Mouse (Mus musculus): ENCODE measurements around the gene Srxn1. TPM values are rescaled to one million over a fixed set of nuclear protein-coding genes. Genes with fewer than 3 reads are reported as not detected.

Gene Srxn1
- polyA plus RNA-seq, 1 experiment, result 13.3 TPM

DNA sequence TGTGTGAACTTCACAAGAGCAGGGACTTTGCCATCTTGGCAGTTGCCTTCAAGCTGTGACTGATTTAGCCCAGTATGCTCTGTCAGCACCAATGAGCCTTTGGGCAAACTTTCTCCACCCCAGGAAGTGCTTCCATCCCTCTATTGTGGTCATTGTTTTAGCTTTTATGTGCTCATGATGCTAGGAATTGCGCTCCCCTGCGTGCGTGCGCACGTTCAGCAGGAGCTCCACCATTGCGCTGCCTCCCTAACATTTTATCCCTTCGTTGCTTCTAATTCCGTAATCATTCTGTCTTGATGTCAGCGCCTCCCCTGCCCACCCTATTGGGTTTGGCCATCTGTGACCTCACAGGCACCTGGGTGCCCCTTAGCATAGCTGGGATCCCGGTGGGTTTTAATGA, 1.3 kb downstream of the Srxn1 start:
- Histone ChIP-seq H3K4me1 (ENCODE audit: control insufficient read depth, insufficient read depth, insufficient read length) (peaks cover 9% of the 10 kb centered on the region; the same call in 1 of the 2 replicates), H3K27me3 (ENCODE audit: control insufficient read depth, insufficient read depth, low read length) (0 out of 2 replicates have a peak, but pooled peaks cover 3% of the 10 kb centered on the region), H3K27ac (ENCODE audit: insufficient read depth, low read length) (no peak overlapping the region), H3K4me3 (ENCODE audit: extremely low read depth, insufficient read depth, insufficient read length) (no peak overlapping the region), H3K36me3 (ENCODE audit: control insufficient read depth, insufficient read depth, low read length) (no peaks in the 10 kb centered on the region)
- 96% methylated on average over 10 of the region's 10 CpGs for WGBS
- TF ChIP-seq CTCF (IDR thresholded peaks at IDR 0.05; ENCODE audit: extremely low read depth, insufficient read depth, insufficient read length, insufficient replicate concordance) (no peak), POLR2A (IDR thresholded peaks at IDR 0.05; ENCODE audit: low read depth, low read length) (no peak)
- no peak for DNase-seq (ENCODE audit: low read depth in 1 of 2, low spot score in 2 of 2)

DNA sequence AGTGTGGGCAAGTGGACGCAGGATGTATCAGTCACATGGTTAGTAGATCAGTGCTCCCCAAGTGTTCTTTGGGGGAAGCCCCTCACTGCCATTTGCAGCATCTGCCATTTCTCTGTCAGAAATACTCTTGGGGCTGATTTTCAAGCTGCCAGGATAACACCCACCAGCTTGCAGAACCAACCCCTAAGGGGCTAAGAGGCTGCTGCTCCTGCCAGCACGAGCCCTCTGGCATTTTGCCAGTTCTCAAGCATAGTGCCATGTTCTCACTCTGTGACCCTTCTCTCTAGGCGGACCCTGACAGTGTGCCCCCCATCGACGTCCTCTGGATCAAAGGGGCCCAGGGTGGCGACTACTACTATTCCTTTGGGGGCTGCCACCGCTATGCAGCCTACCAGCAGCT, 3.4 kb downstream of the Srxn1 start:
- Histone ChIP-seq H3K4me1 (ENCODE audit: control insufficient read depth, insufficient read depth, insufficient read length) (peaks cover 9% of the 10 kb centered on the region; the same call in 1 of the 2 replicates), H3K27ac (ENCODE audit: insufficient read depth, low read length) (no peak overlapping the region), H3K4me3 (ENCODE audit: extremely low read depth, insufficient read depth, insufficient read length) (no peak overlapping the region), H3K27me3 (ENCODE audit: control insufficient read depth, insufficient read depth, low read length) (0 out of 2 replicates have a peak, but pooled peaks cover 3% of the 10 kb centered on the region), H3K36me3 (ENCODE audit: control insufficient read depth, insufficient read depth, low read length) (no peaks in the 10 kb centered on the region)
- TF ChIP-seq CTCF (IDR thresholded peaks at IDR 0.05; ENCODE audit: extremely low read depth, insufficient read depth, insufficient read length, insufficient replicate concordance), result no peak
- TF ChIP-seq POLR2A (IDR thresholded peaks at IDR 0.05; ENCODE audit: low read depth, low read length), result no peak
- DNase-seq (ENCODE audit: low read depth in 1 of 2, low spot score in 2 of 2), result no peak
- WGBS, result 82% methylated on average over 7 of the region's 7 CpGs

- DNase-seq (ENCODE audit: low read depth in 1 of 2, low spot score in 2 of 2), result no peak
- Histone ChIP-seq H3K27me3 (ENCODE audit: control insufficient read depth, insufficient read depth, low read length) (peaks cover 4% of the 10 kb centered on the region; the same call in 1 of the 2 replicates), H3K27ac (ENCODE audit: insufficient read depth, low read length) (no peak overlapping the region), H3K4me3 (ENCODE audit: extremely low read depth, insufficient read depth, insufficient read length) (no peak overlapping the region), H3K36me3 (ENCODE audit: control insufficient read depth, insufficient read depth, low read length) (no peaks in the 10 kb centered on the region), H3K4me1 (ENCODE audit: control insufficient read depth, insufficient read depth, insufficient read length) (peaks cover 9% of the 10 kb centered on the region; the same call in 1 of the 2 replicates)
- 91% methylated on average over 5 of the region's 5 CpGs for WGBS
- TF ChIP-seq CTCF (IDR thresholded peaks at IDR 0.05; ENCODE audit: extremely low read depth, insufficient read depth, insufficient read length, insufficient replicate concordance), result no peak
- no peak for TF ChIP-seq POLR2A (IDR thresholded peaks at IDR 0.05; ENCODE audit: low read depth, low read length)
Observed at GRCm38 (mm10) chr2:152109386-152109785, 4.1 kb downstream of the Srxn1 start.

GRCm38 (mm10) chr2:152111311-152111710, 6.0 kb downstream of the Srxn1 start:
- H3K36me3 ChIP-seq (ENCODE audit: control insufficient read depth, insufficient read depth, low read length), result no peaks in the 10 kb centered on the region
- no peak overlapping the region for H3K27ac ChIP-seq (ENCODE audit: insufficient read depth, low read length)
- WGBS, result 49% methylated on average over 2 of the region's 2 CpGs
- DNase-seq (ENCODE audit: low read depth in 1 of 2, low spot score in 2 of 2), result no peak
- H3K4me1 ChIP-seq (ENCODE audit: control insufficient read depth, insufficient read depth, insufficient read length), result no peaks in the 10 kb centered on the region
- TF ChIP-seq CTCF (IDR thresholded peaks at IDR 0.05; ENCODE audit: extremely low read depth, insufficient read depth, insufficient read length, insufficient replicate concordance) (no peak), POLR2A (IDR thresholded peaks at IDR 0.05; ENCODE audit: low read depth, low read length) (no peak)
- peaks cover 1% of the 10 kb centered on the region; the same call in 1 of the 2 replicates for H3K27me3 ChIP-seq (ENCODE audit: control insufficient read depth, insufficient read depth, low read length)
- no peak overlapping the region for H3K4me3 ChIP-seq (ENCODE audit: extremely low read depth, insufficient read depth, insufficient read length)

DNA sequence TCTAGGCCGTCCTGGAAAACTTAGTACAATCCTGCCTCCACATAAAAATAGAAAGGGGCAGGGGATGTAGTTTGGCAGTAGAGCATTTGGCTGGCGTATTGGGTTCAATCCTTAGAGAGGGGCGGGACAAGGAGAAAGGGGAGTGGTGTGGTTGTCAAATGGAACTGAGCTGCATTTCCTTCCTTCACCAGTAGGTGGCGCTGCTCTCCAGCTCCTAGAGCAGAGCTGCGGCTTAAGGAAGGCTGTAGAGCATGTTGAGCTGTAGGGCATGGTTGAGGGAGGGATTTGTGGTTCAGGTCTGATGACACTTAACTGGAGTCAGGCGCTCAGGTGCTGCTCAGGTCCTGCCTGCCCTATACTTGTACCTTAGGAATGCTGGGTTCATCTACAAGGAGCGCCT, 6.6 kb downstream of the Srxn1 start:
- Histone ChIP-seq H3K27me3 (ENCODE audit: control insufficient read depth, insufficient read depth, low read length) (peaks cover 1% of the 10 kb centered on the region; the same call in 1 of the 2 replicates), H3K4me3 (ENCODE audit: extremely low read depth, insufficient read depth, insufficient read length) (no peak overlapping the region), H3K27ac (ENCODE audit: insufficient read depth, low read length) (no peak overlapping the region), H3K36me3 (ENCODE audit: control insufficient read depth, insufficient read depth, low read length) (no peaks in the 10 kb centered on the region), H3K4me1 (ENCODE audit: control insufficient read depth, insufficient read depth, insufficient read length) (no peaks in the 10 kb centered on the region)
- TF ChIP-seq CTCF (IDR thresholded peaks at IDR 0.05; ENCODE audit: extremely low read depth, insufficient read depth, insufficient read length, insufficient replicate concordance) (peak; percentile 90; the same call in 1 of the 2 replicates), POLR2A (IDR thresholded peaks at IDR 0.05; ENCODE audit: low read depth, low read length) (no peak)
- WGBS, result 9% methylated on average over 7 of the region's 7 CpGs
- DNase-seq (ENCODE audit: low read depth in 1 of 2, low spot score in 2 of 2), result peak; percentile 35 to 69

GRCm38 (mm10) chr2:152112490-152112889, 7.2 kb downstream of the Srxn1 start:
- no peak for TF ChIP-seq POLR2A (IDR thresholded peaks at IDR 0.05; ENCODE audit: low read depth, low read length)
- TF ChIP-seq CTCF (IDR thresholded peaks at IDR 0.05; ENCODE audit: extremely low read depth, insufficient read depth, insufficient read length, insufficient replicate concordance), result no peak
- Histone ChIP-seq H3K4me1 (ENCODE audit: control insufficient read depth, insufficient read depth, insufficient read length) (no peaks in the 10 kb centered on the region), H3K27me3 (ENCODE audit: control insufficient read depth, insufficient read depth, low read length) (peaks cover 1% of the 10 kb centered on the region; the same call in 1 of the 2 replicates), H3K36me3 (ENCODE audit: control insufficient read depth, insufficient read depth, low read length) (no peaks in the 10 kb centered on the region), H3K4me3 (ENCODE audit: extremely low read depth, insufficient read depth, insufficient read length) (no peak overlapping the region), H3K27ac (ENCODE audit: insufficient read depth, low read length) (no peak overlapping the region)
- no peak for DNase-seq (ENCODE audit: low read depth in 1 of 2, low spot score in 2 of 2)
- WGBS, result 64% methylated on average over 5 of the region's 5 CpGs

DNA sequence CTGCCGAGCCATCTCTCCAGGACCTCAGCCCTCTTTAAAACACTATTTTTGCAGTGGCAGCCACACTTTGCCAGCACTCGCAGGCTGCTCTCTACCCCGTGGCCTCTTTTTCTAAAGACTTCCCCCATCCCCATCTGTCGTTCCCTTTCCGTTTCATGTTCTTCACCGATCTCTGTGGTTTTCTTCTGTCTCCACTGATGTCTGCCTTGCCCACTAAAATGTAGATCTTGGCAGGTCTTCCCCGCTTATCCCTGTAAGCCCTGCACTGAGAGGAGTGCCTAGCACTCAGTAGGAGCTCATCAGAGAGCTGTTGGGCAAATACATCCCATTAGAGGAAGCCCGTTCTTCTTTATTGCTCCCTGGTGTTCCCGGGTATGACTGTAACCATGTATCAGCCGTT, 7.7 kb downstream of the Srxn1 start:
- peaks cover 1% of the 10 kb centered on the region; the same call in 1 of the 2 replicates for H3K27me3 ChIP-seq (ENCODE audit: control insufficient read depth, insufficient read depth, low read length)
- H3K27ac ChIP-seq (ENCODE audit: insufficient read depth, low read length), result no peak overlapping the region
- no peak for DNase-seq (ENCODE audit: low read depth in 1 of 2, low spot score in 2 of 2)
- no peaks in the 10 kb centered on the region for H3K36me3 ChIP-seq (ENCODE audit: control insufficient read depth, insufficient read depth, low read length)
- WGBS, result 10% methylated on average over 10 of the region's 10 CpGs
- no peaks in the 10 kb centered on the region for H3K4me1 ChIP-seq (ENCODE audit: control insufficient read depth, insufficient read depth, insufficient read length)
- H3K4me3 ChIP-seq (ENCODE audit: extremely low read depth, insufficient read depth, insufficient read length), result no peak overlapping the region
- TF ChIP-seq CTCF (IDR thresholded peaks at IDR 0.05; ENCODE audit: extremely low read depth, insufficient read depth, insufficient read length, insufficient replicate concordance), result no peak
- no peak for TF ChIP-seq POLR2A (IDR thresholded peaks at IDR 0.05; ENCODE audit: low read depth, low read length)

All from spleen, adult 2 months (tissue).